Mouse (Mus musculus): ENCODE results near the gene Sp9.

The Sp9 gene

DNA sequence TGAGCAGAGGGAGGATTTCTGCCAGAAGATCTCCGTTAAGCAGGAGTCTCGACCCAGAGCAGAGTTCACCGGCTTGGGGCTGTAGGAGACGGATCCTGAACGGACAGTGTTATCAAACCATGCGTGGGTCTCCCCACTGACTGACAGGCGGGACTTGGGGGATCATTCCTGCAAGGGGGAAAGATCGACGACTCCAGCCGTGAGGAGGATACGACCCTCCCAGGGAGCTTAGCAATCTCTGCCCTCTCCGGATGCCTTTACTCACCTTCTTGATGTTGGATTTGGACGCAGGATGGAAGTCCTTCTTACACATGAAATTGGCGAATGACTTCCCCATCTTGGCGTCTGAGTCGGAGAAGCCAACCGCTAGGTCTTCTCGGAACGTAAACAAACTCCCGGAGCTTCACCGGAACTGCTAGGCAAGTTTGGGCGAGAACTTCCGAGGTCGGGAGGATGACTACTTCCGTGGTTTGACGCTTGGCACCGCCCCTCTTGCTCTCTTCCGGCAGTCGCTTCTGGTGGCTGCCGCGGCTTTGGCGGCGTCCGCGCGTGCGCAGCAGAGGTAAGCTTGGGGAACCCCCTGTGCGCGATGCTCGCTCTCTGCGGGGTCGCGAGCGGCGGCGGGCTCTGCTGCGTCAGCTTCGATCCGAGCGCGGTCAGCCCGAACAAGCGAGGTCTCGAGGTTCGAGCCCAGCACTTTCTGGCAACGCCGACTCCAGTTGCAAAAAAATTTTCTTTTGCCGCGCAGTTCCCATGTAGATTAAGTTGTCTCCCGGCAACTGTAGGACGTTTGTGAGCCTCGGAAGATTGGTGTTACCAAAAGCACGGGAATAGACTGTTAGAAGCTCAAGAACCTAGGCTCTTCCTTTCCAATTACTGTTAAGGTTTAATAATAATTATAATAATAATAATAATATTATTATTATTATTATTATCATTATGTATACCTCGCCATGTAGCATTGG is 40.7 kb downstream of the Sp9 start, which contains the start of the genes Scrn3 and Cir1:
Gene Scrn3 (plus strand): TSS at position 450 of the 965 bp plus-strand sequence.
Gene Cir1 (minus strand): TSS at position 550 of the 965 bp plus-strand sequence.
- DNase-seq (ENCODE audit: low read depth, low spot score) = peak; percentile 94

DNA sequence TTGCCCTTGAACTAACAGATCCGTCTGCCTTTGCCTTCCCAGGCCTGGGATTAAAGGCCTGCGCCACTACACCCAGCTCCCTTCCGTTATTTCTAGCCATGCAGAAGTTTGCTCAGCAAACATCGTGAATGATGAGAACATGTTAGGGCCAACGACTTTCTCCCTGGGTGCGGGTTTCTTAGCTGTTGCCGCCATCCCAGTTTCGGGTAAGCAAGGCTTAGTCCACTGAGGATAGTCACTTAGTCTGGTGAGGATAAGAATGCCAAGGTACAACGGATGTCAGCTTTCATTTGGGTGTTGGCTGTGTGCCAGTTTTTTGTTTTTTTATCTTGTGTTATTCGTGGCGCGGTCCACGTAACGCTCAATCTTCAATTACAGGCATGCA is 41.4 kb downstream of the Sp9 start:
- DNase-seq (ENCODE audit: low read depth, low spot score) = no peak

DNA sequence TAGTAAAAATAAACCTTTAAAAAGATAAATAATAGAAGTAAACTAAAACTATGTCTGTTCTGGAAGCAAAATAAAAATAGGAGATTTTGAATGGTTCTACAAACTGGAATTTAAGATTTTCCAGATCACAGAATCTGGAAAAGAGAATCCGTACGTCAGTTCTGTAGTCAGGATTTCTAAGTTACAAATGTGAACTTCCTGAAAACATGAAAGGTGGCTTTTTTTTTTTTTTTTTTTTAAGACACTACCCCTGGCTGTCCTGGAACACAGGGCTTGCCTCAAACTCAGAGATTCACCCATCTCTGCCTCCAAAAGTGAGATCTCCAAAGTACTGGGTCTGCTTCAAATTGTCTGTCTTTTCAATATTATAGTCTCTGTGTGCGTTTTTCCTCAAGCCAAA is 42.6 kb downstream of the Sp9 start:
- no peak for DNase-seq (ENCODE audit: low read depth, low spot score)

DNA sequence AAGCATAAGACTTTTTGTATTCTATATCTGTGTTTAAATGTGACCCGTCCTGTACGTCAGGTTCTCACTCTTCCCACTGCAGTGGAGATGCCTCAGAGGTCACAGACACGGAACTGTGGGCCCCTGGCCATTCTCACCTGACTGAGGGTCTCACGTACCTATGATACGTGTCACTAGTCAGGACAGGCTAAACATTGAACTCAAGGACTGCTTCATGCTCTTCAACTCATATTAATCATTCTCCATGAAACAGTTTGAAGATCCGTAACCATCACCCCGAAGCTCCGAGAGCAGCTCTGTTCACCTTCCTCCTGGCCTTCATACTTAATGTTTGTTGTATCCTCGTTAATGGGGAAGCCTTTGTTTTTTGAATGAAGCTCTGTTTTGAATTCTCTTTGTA is 45.7 kb downstream of the Sp9 start:
- DNase-seq (ENCODE audit: low read depth, low spot score) = no peak

DNA sequence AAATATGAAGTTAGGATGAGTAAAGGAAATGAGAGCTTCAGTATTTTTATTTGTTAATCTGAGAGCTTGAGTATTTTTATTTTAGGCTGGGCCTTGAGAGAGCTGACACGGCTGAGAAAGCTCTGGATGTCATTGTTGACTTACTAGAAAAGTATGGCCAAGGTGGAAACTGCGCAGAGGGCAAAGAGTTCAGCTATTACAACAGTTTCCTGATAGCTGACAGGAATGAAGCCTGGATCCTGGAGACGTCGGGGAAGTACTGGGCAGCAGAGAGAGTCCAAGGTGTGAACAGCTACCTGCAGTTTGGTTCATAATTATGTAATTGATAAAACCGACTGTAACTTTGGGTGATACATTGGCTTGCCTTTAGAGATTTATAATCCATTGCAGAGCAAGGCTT is 47.5 kb downstream of the Sp9 start:
- DNase-seq (ENCODE audit: low read depth, low spot score) = no peak

DNA sequence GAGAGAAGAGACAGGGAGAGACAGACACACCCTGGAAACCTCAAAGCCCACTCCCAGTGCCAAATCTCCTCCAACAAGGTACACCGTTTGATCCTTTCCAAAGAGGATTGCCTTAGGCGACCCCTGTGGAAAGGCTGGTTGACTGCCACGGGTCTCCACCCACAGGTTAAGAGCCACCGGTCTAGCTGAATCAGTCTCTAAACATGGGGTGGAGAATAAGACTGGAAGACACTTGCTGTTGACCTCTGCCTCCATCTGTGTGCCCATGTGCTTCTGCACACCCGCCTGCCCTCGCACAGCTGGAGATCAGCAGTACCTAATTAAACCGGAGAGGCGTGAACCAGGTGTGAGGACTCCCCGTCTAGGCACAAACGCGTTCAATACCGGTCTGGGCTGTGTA is 51.3 kb downstream of the Sp9 start:
- no peak for DNase-seq (ENCODE audit: low read depth, low spot score)

DNA sequence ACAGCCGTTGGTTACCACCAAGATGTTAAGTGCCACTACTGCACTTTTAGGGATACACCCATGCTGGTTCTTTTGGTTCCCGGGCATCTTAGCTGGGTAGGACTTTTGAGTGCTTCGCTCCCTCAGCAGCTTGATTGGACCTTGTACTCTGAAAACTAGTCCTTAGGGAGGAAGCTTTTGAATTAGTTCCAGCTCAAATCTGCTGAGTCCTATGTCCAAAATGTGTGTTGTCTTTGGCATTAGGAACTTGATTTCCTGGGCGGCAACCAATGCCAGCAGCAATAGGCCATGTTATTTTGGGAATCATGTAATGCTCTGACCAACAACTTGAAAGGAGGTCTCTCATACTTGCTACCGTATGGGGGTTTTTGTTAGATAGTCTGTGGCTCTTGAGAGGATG is 54.1 kb downstream of the Sp9 start:
- DNase-seq (ENCODE audit: low read depth, low spot score) = no peak
